Mouse (Mus musculus): ENCODE measurements around the gene Gm3233. TPM values are rescaled to one million over a fixed set of nuclear protein-coding genes. Genes with fewer than 3 reads are reported as not detected.
"Not testable (repeated sequence)": the region's sequence is repeated elsewhere in the genome, so short reads cannot be mapped to it uniquely, and the experiment has no call there.

Gm3233 gene
- total RNA-seq (2014; rRNA removed; ENCODE audit: low replicate concordance) (not detected in 2 replicates), polyA plus RNA-seq (2015; fragmentation: Nextera tagmentation; extraction: Ambion mirVana) (not detected in 2 replicates)

DNA sequence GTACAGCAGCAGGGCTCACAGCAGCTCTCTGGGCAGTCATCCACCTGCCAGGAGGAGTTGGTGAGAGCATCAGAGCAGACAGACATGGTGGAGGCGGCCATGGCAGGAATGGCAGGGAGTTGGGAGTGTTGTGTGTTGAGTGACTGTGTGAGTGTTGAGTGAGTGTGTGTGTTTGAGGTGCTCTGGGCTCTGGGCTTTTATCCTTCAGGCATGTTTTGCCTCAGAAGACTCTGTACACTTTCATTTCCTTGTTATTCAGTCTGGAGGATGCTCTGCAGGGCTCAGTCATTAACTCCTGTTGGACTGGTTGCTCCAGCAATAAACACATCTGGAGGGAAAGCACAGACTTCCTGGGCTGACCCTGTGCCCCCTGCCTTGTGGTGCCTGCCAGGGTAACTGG lies at the start of gene Gm3233:
Gene Gm3233, minus strand, starts transcription at position 101 of the 400 bp plus-strand sequence.
- no CpG with 5 or more reads among the region's 1 CpGs for WGBS
- H3K4me1 ChIP-seq (ENCODE audit: control insufficient read depth, insufficient read depth); H3K4me3 ChIP-seq (ENCODE audit: low read depth, low read length); H3K36me3 ChIP-seq (replicated peaks; ENCODE audit: control insufficient read depth, insufficient read depth, low read length); H3K4me2 ChIP-seq (ENCODE audit: low read depth, low read length); ATAC-seq (ENCODE audit: insufficient read depth, low read depth); H3K27me3 ChIP-seq (ENCODE audit: control insufficient read depth, insufficient read depth, low read length); H3K9me3 ChIP-seq (replicated peaks; ENCODE audit: control insufficient read depth, low read length); H3K9ac ChIP-seq (replicated peaks; ENCODE audit: low read depth, low read length); DNase-seq (ENCODE audit: low spot score); H3K27ac ChIP-seq (ENCODE audit: low read depth): not testable (repeated sequence)

GRCm38 (mm10) chr10:77804095-77804494 lies 44.6 kb upstream of the Gm3233 start:
- no peak overlapping the region for H3K4me3 ChIP-seq (ENCODE audit: low read depth, low read length)
- H3K9ac ChIP-seq (replicated peaks; ENCODE audit: low read depth, low read length): no peak overlapping the region
- no peak overlapping the region for H3K4me2 ChIP-seq (ENCODE audit: low read depth, low read length)
- H3K27ac ChIP-seq (ENCODE audit: low read depth): no peak overlapping the region
- no peak for ATAC-seq (ENCODE audit: insufficient read depth, low read depth)
- no peaks in the 10 kb centered on the region for H3K36me3 ChIP-seq (replicated peaks; ENCODE audit: control insufficient read depth, insufficient read depth, low read length)
- DNase-seq (ENCODE audit: low spot score): no peak
- TF ChIP-seq EP300 (IDR thresholded peaks at IDR 0.05; ENCODE audit: low read depth) (no peak), CTCF (IDR thresholded peaks at IDR 0.05; ENCODE audit: low read depth) (no peak)
- no peaks in the 10 kb centered on the region for H3K9me3 ChIP-seq (replicated peaks; ENCODE audit: control insufficient read depth, low read length)
- H3K27me3 ChIP-seq (ENCODE audit: control insufficient read depth, insufficient read depth, low read length): no peaks in the 10 kb centered on the region
- no peaks in the 10 kb centered on the region for H3K4me1 ChIP-seq (ENCODE audit: control insufficient read depth, insufficient read depth)
- WGBS: 57% methylated on average over 3 of the region's 3 CpGs

DNA sequence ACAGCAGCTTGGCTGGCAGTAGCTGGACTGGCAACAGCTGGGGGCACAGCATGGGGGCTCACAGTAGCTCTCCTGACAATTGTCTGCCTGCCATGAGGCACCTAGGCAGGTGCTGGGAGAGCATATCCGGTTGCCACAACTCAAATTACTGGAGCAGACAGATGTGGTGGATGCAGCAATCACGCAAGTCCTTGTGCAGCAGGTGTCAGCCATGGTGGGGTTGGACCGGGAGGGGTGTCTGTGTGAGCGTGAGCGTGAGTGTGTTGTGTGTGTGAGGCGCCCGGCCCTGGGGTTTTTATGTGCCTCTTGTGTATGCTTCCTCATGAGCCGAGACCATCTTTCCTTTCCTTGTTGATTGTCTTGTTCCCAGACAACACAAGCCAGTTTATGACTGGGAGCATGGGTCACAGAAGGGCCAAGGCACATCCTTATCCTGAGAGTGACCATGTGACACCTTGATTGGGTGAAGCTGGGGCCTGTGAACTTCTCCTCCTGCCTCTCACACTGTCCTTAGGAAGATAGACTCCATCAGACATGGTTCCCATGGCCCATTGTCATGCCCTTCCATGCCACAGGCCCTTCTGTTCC lies 39.5 kb upstream of the Gm3233 start, which contains the start of gene Gm19668:
Gene Gm19668, minus strand, starts transcription at position 213 of the 588 bp plus-strand sequence.
- no peaks in the 10 kb centered on the region for H3K9me3 ChIP-seq (replicated peaks; ENCODE audit: control insufficient read depth, low read length)
- TF ChIP-seq EP300 (IDR thresholded peaks at IDR 0.05; ENCODE audit: low read depth) (no peak), CTCF (IDR thresholded peaks at IDR 0.05; ENCODE audit: low read depth) (no peak)
- H3K27ac ChIP-seq (ENCODE audit: low read depth): no peak within 1 kb of the TSS
- no peaks in the 10 kb centered on the region for H3K4me1 ChIP-seq (ENCODE audit: control insufficient read depth, insufficient read depth)
- DNase-seq (ENCODE audit: low spot score) (no peak), ATAC-seq (ENCODE audit: insufficient read depth, low read depth) (no peak)
- H3K27me3 ChIP-seq (ENCODE audit: control insufficient read depth, insufficient read depth, low read length): no peaks in the 10 kb centered on the region
- H3K4me3 ChIP-seq (ENCODE audit: low read depth, low read length): no peak within 1 kb of the TSS
- no peaks in the 10 kb centered on the region for H3K36me3 ChIP-seq (replicated peaks; ENCODE audit: control insufficient read depth, insufficient read depth, low read length)
- no peak within 1 kb of the TSS for H3K4me2 ChIP-seq (ENCODE audit: low read depth, low read length)
- WGBS: 69% methylated on average over 8 of the region's 8 CpGs
- no peak within 1 kb of the TSS for H3K9ac ChIP-seq (replicated peaks; ENCODE audit: low read depth, low read length)

GRCm38 (mm10) chr10:77798164-77798920 lies 38.9 kb upstream of the Gm3233 start:
- 30% methylated on average over 3 of the region's 3 CpGs for WGBS
- H3K27me3 ChIP-seq (ENCODE audit: control insufficient read depth, insufficient read depth, low read length); H3K4me1 ChIP-seq (ENCODE audit: control insufficient read depth, insufficient read depth); H3K9me3 ChIP-seq (replicated peaks; ENCODE audit: control insufficient read depth, low read length); H3K4me3 ChIP-seq (ENCODE audit: low read depth, low read length); H3K27ac ChIP-seq (ENCODE audit: low read depth); H3K9ac ChIP-seq (replicated peaks; ENCODE audit: low read depth, low read length); H3K4me2 ChIP-seq (ENCODE audit: low read depth, low read length); H3K36me3 ChIP-seq (replicated peaks; ENCODE audit: control insufficient read depth, insufficient read depth, low read length); DNase-seq (ENCODE audit: low spot score): not testable (repeated sequence)
- ATAC-seq (ENCODE audit: insufficient read depth, low read depth): peak; percentile 17; the same call in 1 of the 2 replicates

- no peak overlapping the region for H3K9ac ChIP-seq (replicated peaks; ENCODE audit: low read depth, low read length)
- no peaks in the 10 kb centered on the region for H3K4me1 ChIP-seq (ENCODE audit: control insufficient read depth, insufficient read depth)
- 14% methylated on average over 3 of the region's 3 CpGs for WGBS
- no peaks in the 10 kb centered on the region for H3K36me3 ChIP-seq (replicated peaks; ENCODE audit: control insufficient read depth, insufficient read depth, low read length)
- TF ChIP-seq CTCF (IDR thresholded peaks at IDR 0.05; ENCODE audit: low read depth) (no peak), EP300 (IDR thresholded peaks at IDR 0.05; ENCODE audit: low read depth) (no peak)
- H3K9me3 ChIP-seq (replicated peaks; ENCODE audit: control insufficient read depth, low read length): no peaks in the 10 kb centered on the region
- DNase-seq (ENCODE audit: low spot score): peak; percentile 47
- H3K4me2 ChIP-seq (ENCODE audit: low read depth, low read length): no peak overlapping the region
- no peak overlapping the region for H3K27ac ChIP-seq (ENCODE audit: low read depth)
- H3K4me3 ChIP-seq (ENCODE audit: low read depth, low read length): no peak overlapping the region
- ATAC-seq (ENCODE audit: insufficient read depth, low read depth): peak; percentile 39
- no peaks in the 10 kb centered on the region for H3K27me3 ChIP-seq (ENCODE audit: control insufficient read depth, insufficient read depth, low read length)
Observed at GRCm38 (mm10) chr10:77797677-77798076, 38.2 kb upstream of the Gm3233 start.

All from heart, postnatal 0 days (tissue).